Mouse (Mus musculus) spleen, adult 2 months (tissue): ENCODE data around the gene Stx8.

ENCODE experiments used
- CTCF ChIP-seq: fragments of 200-500 bp; IDR thresholded peaks from 2 replicates; pipeline ENCODE4 v1.5.1; 2011; ENCODE audit warnings: mild to moderate bottlenecking, inconsistent platforms; ENCODE audit not compliant: insufficient read depth, insufficient read length, insufficient replicate concordance; ENCODE audit errors: extremely low read depth
- POLR2A ChIP-seq: fragments of 200-500 bp; IDR thresholded peaks from 2 replicates; pipeline ENCODE4 v1.6.1; 2011; ENCODE audit warnings: low read depth, low read length, inconsistent platforms

- TF ChIP-seq CTCF (no peak), POLR2A (no peak)
These were observed 229.2 kb downstream of the Stx8 start for GRCm38 (mm10) chr11:68195168-68195567.
